Mouse (Mus musculus): ENCODE data around the gene D17H6S53E.

- TF ChIP-seq CTCF (IDR thresholded peaks at IDR 0.05): no peak
- no peak for TF ChIP-seq POLR2A (IDR thresholded peaks at IDR 0.05; ENCODE audit: insufficient read depth, low read depth, low read length)
- no peak for TF ChIP-seq EP300 (IDR thresholded peaks at IDR 0.05; ENCODE audit: insufficient read depth, low read depth, low read length)
Observed at GRCm38 (mm10) chr17:35153077-35153476, 26.9 kb downstream of the D17H6S53E start.

Data from heart, adult 2 months (tissue).